Mouse (Mus musculus): ENCODE data around the gene Ppp1r16b.
"Not testable (repeated sequence)": the region's sequence is repeated elsewhere in the genome, so short reads cannot be mapped to it uniquely, and the experiment has no call there.

The Ppp1r16b gene

DNA sequence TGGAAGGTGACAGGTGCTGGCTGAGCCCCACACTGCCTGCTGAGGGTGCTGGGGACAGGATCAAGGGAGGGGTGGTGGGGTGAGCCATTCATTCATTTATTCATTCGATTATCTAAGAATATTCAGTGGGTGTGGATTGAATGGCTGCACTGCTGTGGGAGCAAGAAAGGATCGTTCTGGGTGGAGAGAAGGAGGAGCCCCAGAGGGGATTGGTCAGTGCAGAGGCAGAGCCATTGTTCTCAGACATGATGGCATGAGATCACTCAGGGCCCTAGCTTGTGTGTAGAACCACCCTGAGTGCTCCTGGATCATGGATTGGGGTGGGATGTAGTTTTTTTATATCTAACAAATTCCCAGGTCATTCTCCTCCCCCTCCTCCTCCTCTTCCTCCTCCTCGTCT, 56.3 kb downstream of the Ppp1r16b start:
- no peak for DNase-seq (ENCODE audit: low read depth in 1 of 2, low spot score in 2 of 2)

DNA sequence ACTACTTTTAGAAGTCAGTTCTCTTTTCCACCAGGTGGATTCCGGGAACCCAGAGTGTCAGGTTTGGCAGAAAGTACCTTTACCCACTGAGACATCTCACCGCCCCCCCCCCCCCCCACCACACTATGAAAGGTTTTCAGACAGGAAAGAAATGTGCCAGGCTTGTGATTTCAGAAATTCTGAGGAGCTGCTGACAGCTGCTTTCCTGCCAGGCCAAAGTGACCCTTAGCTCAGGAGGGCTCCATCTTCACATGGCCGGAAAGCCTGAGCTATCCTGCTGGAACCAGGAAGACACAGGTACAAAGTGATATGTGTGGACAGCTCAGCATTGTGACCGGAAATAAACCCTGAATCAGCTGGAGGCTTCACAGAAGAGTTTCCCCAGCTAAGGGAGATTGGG, 56.9 kb downstream of the Ppp1r16b start:
- no peak for DNase-seq (ENCODE audit: low read depth in 1 of 2, low spot score in 2 of 2)

DNA sequence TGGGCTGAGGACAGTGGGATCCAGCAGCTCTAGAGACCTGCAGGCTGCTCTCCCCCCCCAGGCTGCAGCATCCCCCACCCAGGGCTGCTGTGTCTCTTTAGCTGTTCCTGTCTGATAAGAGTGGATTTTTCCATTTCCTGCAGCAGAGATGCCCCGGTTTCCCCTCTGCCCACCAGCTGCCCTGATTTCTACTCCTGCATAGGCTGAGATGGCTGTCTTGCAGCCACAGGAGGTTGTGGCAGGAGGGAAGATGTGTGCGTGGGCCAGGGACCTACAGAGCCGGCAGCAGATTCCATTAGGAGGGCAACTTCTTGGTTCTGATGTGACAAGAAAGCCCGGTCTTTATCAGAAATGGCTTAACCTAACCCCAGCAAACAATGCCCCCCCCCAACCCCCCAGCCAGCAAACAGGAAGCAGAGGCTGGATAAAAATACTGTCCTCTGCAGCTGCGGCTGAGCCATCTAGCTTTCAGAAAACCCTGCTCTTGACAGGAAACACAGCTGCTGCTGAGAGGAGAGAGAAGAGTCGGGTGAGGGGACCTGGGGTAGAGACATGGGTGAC, 57.9 kb downstream of the Ppp1r16b start:
- no peak for DNase-seq (ENCODE audit: low read depth in 1 of 2, low spot score in 2 of 2)

DNA sequence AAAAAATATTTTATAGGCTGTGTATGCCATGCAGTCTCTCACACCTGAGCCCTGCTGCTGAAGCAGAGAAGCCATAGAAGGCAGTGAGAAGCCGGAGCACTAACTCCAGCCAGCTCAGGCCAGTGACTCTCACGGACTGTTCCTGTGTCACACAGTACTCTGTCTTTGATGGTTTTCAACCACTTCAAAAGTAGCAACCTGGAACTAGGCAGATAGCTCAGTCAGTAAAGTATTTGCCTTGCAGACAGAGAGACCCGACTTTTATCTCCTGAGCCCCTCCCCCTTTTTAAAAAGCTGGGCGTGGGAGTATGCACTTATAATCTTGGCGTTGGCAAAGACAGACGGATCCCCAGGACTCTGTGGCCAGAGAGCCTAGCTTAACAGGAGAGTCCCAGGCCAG, 58.6 kb downstream of the Ppp1r16b start:
- no peak for DNase-seq (ENCODE audit: low read depth in 1 of 2, low spot score in 2 of 2)

DNA sequence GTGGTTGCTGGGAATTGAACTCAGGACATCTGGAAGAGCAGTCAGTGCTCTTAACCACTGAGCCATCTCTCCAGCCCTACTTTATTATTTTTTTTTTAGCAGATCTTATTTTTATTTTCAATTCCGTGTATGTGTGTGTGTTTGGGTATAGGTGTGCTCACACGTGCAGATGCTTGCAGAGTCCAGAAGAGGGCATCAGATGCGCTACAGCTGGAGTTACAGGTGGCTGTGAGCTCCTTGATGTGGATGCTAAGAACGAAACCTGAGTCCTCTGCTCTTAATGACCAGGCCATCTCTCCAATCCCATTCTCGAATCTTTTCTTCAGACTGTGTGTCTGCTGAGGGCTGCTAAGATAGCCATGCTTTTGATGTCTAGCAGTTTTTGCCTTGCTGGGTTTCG, 61.1 kb downstream of the Ppp1r16b start:
- DNase-seq (ENCODE audit: low read depth in 1 of 2, low spot score in 2 of 2), result no peak

DNA sequence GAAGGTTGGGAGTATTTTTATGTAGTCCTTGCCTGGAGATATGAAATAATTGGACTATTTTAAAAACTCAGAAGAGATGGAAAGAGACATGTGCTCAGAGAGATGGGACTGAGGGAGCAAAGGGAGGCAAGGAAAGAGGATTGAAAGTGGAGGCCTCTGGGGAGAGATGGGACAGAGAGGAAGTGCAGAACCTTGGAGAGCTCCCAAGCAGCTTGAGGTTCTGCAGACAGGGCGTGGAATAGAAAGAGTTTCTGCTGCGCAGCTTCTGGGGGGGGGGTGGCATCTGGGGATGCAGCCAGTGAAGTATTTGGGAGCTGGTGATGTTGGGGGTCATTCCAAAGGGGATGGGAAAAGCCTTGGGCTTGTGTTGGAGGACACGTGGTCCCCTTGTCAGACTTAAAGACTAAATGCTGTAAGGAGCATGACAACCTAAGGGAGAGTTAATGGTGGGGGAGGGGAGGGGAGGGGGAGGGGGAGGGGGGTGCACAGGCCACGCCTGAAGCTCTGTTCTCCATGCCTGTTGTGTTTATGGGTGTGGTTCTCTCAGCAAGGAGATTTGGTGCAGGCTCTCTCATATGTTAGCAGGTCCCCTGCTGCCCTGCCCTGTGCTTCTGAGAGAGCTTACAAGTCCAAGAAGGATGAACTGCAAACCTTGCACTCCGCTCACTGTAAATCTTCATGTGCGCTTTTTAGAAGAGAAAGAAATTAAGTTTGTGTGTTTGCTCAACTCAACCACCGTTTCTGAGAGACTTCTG, 63.0 kb downstream of the Ppp1r16b start:
- DNase-seq (ENCODE audit: low read depth in 1 of 2, low spot score in 2 of 2), result no peak

DNA sequence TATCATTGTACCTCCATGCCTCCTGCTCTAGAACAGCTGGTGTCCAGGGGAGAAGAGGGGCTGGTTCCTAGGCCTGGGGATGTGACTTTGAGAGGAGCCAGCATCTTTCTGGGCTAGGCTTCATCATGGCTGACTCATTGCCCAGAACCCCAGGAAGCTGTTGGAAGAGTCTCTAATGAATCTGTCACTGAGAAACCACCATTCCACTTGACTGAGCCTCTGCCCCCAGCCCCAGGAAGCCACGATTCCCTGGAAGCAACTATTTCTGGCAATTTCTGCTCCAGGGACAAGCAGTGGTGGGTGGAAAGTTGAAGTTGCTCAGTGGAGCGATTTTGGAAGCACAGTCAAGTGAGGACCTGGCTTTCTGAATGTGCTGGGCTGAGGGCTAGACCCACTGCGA, 65.7 kb downstream of the Ppp1r16b start:
- no peak for DNase-seq (ENCODE audit: low read depth in 1 of 2, low spot score in 2 of 2)

DNA sequence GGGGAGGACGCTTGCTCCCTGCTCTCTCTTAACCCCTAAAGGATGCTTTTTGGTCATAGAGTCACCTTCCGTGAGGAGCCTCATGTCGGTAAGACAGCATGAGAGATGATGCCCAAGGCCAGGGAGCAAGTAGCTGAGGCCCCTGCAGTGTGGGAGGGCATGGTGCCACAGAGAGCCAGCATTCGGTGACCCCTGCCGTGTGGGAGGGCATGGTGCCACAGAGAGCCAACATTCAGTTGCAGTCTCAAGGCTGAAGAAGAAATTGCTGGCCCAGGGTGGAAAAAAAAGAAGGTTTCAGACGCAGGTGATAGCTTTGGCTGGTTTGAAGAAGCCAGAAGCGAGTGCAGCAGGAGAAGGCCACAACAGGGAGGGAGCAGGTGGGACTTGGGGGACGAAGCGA, 67.3 kb downstream of the Ppp1r16b start:
- DNase-seq (ENCODE audit: low read depth in 1 of 2, low spot score in 2 of 2), result no peak

DNA sequence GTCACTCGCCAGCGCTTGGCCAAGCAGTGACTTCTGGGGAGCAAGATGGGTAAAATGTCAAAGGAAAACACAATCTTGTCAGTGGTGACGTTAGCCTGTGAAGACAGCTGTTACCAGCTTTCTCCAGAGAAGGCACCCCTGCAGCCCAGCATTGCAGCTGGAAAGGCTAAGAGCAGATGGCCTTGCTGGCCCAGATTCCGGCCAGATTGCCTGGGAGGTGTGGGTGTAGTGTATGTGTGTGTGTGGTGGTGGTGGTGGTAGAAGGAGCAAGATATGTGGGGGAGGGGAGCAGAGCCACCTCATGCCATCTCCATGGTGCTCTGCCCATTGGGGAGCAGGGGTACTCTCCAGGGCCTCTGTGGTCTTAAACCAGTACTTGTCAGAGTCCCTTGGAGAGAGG, 67.9 kb downstream of the Ppp1r16b start:
- no peak for DNase-seq (ENCODE audit: low read depth in 1 of 2, low spot score in 2 of 2)

DNA sequence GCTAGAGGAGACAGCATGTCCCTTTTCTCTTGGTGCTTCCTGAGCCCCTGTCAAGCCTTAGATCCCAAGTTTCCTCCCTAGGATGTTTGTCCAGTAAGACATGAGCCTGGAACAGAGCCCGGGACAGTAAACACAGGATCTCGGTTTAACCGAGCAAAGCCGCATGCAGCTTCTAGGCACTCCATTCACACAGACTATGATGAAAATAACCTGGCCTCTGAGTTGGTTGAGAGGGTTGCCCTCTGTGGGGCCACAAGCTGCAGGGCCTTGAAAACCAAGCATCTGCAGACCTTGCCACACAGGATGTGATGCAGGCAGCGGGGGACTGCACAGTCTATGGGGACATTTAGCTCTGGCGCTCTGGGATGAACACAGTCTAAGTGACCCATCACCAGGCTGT, 68.7 kb downstream of the Ppp1r16b start:
- DNase-seq (ENCODE audit: low read depth in 1 of 2, low spot score in 2 of 2), result no peak

DNA sequence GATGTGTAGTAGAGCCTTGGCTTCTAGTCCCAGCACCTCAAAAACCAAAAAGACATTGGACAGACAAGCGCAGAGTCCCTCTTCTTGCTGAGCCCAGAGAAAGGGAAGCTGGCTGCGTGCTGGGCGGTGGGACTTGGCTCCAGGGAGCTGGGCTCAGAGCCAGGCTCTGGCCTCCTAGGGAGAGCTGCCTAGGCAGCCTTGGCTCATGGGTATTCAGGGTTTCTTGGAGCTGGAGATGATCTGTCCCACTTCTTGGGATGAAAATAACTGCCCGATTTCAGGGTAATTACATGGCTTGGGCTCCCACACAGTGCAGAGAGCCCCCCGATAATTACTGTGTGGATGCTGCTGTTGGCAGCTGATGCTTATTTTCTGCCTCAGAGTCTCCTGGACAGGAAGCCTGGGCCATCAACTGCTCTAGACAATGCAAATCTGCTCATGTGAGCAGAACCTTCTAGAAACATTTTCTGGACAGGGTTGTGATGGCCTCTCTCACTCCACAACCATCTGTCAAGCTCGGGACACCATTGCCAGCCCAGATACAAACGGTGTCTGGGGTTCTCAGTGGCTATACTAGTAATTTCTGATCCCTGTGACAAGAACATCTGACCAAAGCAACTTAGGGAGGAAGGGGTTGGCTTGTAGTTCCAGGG, 69.4 kb downstream of the Ppp1r16b start:
- no peak for DNase-seq (ENCODE audit: low read depth in 1 of 2, low spot score in 2 of 2)

DNA sequence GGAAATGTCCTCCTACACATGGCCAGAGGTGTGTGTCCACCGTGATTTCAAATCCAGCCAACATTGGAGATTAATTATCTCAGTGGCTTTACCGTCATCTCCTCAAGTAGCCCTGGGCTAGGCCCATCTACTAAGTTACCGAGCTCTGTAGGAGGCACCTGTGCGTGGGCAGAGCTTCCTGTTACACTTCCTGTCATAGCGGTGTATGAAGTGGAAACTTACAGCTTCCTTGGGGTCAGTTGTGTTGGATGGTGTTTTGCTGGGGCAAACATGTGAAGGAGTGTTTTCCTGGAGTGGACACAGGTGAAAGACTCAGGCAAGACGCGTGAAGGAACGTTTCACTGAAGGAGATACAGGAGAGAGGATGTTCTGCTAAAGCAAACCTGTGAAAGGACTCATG, 70.1 kb downstream of the Ppp1r16b start:
- no peak for DNase-seq (ENCODE audit: low read depth in 1 of 2, low spot score in 2 of 2)

DNA sequence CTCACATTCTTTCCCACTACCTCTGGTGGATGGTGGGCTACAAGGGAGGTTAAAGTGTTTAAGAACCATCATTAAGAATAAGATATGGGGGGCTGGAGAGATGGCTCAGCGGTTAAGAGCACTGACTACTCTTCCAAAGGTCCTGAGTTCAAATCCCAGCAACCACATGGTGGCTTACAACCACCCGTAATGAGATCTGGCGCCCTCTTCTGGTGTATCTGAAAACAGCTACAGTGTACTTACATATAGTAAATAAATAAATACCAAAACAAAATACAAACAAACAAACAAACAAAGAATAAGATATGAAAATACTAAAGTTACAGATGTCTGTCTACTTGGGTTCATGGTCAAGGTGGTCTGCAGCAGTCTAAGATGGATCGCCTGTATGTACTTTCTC, 71.0 kb downstream of the Ppp1r16b start:
- not testable (repeated sequence) for DNase-seq (ENCODE audit: low read depth in 1 of 2, low spot score in 2 of 2)

DNA sequence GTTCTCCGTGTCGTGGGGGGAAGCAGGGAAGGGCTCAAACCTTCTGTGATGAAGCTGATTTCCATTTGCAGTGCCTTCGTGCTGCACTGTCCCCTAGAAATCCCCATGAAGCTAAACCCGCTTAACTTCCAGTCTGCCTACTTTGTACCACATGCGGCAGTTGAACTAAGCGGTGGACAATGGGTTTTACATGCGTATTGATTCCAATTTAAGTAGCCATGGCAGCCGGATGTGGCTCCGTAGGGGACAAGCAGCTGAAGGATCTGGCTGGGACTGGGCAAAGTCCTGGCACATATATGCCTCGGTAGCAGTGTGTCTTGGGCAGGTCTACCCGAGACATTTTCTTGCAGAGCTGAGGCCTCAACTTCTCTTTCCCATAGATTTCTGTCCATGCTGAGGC, 73.4 kb downstream of the Ppp1r16b start:
- DNase-seq (ENCODE audit: low read depth in 1 of 2, low spot score in 2 of 2), result no peak

DNA sequence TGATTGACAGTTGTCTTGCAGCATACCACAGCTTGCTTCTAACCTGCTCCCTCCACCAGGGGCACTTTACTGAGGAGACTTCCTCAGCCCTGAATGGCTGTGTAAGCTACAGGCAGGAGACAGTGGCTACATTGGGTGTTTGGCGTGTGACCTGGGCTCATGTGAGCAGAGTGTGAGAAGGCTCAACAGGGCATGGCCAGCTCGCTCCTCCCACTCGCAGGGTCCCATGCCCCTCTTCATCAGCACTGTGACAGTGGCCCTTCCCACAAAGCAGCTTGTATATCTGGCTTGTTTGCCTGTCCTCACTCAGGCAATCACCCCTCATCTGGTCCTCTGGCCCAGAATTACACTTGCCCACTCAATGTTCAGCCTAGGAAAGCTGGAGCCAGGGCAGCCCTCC, 73.9 kb downstream of the Ppp1r16b start:
- DNase-seq (ENCODE audit: low read depth in 1 of 2, low spot score in 2 of 2), result no peak

DNA sequence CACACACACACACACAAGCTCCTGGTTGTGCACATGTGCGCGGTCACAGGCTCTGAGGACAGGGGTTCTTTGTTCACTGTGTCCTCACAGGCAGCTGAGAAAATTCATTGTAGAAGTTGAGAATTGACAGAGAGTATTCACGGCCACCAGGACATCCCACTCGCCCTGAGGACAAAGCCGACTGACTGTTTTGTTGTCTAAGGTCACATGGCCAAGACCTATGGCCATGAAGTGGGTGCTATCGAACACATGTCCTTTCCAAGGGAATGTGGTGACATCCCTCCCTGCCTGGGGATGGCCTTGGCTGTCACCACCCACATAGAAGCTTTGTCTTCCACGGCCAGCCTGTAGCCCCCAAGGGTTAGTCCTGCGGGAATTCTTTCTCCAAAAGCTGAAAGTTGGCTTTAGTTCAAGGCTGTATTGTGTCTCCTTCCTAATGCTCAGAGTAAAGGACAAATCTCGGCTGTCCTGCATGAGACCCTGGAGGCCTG, 75.9 kb downstream of the Ppp1r16b start:
- DNase-seq (ENCODE audit: low read depth in 1 of 2, low spot score in 2 of 2), result no peak

DNA sequence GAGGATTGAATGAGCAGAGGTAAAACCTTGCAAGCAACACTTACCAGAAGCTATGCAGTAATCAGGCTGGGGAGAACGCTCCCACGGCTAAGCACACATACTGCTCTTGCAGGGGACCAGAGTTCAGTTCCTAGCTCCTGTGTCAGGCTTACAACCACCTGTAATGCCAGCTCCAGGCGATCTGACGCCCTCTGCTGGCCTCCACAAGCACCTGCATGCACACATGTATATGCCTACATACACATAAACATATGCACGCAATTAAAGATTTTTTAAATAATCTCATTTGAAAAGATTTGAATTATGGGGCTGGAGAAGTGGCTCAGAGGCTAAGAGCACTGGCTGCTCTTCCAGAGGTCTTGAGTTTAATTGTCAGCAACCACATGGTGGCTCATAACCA, 77.2 kb downstream of the Ppp1r16b start:
- DNase-seq (ENCODE audit: low read depth in 1 of 2, low spot score in 2 of 2), result no peak

DNA sequence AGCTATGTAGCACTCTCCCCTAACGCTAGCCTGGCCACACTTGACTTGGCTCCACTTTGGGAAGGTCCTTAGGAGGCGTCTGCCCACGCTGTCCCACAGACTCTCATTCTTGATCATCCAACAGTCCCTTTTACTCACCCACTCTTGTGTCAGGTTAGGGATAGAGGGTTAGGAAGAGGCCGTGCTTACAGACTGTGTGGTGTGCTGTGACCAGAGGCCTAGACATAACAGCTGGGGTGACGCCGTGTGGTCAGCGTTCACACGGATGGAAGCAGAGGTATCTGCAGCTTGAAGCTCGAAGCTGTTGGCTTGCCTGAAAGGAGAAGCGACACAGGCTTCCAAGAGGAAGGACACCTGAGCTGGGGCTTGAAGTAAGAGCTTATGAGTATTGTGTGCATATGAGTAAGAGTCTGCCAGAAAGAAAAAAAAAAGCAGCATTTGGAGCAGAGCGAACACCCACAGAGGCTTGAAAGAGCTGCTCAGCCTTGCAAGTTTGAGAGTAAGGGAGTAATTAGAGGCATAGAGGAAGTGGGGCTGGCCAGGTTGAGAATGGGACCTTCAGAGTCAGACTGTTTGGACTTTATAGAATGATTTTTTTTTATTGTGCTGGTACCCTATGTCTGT, 78.4 kb downstream of the Ppp1r16b start:
- no peak for DNase-seq (ENCODE audit: low read depth in 1 of 2, low spot score in 2 of 2)

DNA sequence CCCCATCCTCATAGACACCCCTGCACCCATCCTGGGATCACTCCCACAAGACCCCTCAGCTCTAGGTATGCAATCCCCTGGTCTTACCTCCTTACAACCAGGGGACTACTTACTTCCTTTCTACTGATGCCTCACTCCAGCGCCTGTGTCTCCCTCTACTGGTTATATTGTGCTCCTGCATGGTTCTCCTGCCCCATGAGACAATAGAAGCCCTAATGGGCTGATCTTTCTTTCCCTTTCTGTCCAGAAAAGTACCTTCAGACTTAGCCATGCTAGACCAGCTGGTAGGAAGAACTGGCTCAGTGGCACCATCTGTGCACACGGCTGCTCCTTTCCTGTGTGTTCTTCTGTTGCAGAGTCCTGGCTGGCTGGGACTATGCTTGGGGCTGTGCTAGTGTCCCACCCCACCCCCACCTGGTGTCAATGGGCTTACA, 79.9 kb downstream of the Ppp1r16b start:
- no peak for DNase-seq (ENCODE audit: low read depth in 1 of 2, low spot score in 2 of 2)

DNA sequence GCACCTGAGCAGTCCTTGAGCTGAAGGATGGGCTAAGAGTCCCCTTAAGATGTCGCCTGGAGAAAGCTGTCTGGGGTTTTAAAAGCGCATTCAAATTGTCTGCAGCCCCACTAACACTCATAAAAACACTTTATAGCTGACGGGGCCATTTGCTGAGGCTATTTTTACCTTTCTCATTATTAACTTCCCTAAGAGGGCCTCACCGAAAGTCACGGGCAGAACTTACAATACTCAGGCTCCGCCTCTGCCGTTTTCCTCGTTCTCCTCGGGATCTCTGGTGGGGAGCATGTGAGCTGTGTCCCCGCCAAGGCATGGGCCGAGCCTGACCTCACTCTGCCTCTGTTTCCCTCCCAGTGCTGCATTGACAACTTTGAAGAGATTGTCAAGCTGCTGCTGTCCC, 81.0 kb downstream of the Ppp1r16b start:
- no peak for DNase-seq (ENCODE audit: low read depth in 1 of 2, low spot score in 2 of 2)

DNA sequence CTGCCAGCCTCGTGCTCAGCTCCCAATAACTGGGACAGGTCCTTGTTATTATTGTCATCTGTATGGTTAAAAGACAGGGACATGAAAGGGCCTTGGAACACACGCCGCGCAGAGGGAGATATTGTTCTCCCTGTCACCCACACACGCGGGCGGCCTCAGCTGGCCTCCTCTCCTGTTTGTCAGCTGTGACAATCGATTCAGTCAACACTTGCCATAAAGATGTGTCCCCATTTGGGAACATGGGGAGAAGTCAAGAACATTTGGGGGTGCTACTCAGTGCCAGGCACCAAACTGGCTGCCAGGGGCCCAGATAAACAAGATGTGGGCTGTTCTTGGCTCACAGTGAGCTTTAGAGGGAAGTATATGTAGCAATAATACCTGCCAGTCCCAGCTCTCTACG, 84.2 kb downstream of the Ppp1r16b start:
- no peak for DNase-seq (ENCODE audit: low read depth in 1 of 2, low spot score in 2 of 2)

DNA sequence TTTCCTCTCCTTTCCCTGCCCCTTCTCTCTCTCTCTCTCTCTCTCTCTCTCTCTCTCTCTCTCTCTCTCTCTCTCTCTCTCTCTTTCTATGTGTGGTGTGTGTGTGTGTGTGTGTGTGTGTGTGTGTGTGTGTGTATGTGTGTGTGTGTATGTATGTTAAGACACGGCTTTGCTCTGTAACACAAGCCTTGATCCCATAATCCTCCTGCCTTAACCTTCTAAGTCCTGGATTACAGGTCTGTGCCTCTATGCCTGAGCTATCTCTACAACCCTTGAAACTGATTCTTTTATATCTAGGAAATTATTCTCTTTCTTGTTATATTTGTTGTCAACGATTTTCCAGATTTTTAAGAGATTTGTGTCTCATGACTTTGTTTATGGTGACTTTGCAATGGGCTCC, 95.0 kb downstream of the Ppp1r16b start:
- no peak for DNase-seq (ENCODE audit: low read depth in 1 of 2, low spot score in 2 of 2)
